Mouse (Mus musculus) testis, adult 2 months (tissue): ENCODE measurements around the gene Sema3b.

Experiments
- CTCF ChIP-seq: fragments of 200-500 bp; IDR thresholded peaks from 2 replicates; pipeline ENCODE4 v1.5.1; 2012; ENCODE audit warnings: low read depth, mild to moderate bottlenecking, inconsistent platforms, low read length, moderate library complexity; ENCODE audit not compliant: control insufficient read depth, insufficient read depth, insufficient replicate concordance
- POLR2A ChIP-seq: fragments of 200-500 bp; IDR thresholded peaks from 2 replicates; pipeline ENCODE4 v1.6.1; 2012; ENCODE audit warnings: low read depth, mild to moderate bottlenecking, inconsistent platforms, low read length, moderate library complexity; ENCODE audit not compliant: control insufficient read depth

- TF ChIP-seq CTCF: peak; percentile 93
- TF ChIP-seq POLR2A: peak; percentile 57
Measured at GRCm38 (mm10) chr9:107644495-107645152, 35.6 kb upstream of the Sema3b start.
